Mouse (Mus musculus): ENCODE measurements around the gene Abcd1. TPM values are rescaled to one million over a fixed set of nuclear protein-coding genes. Genes with fewer than 3 reads are reported as not detected.

Abcd1 gene
- total RNA-seq, 1 experiment, result 5.0 TPM

DNA sequence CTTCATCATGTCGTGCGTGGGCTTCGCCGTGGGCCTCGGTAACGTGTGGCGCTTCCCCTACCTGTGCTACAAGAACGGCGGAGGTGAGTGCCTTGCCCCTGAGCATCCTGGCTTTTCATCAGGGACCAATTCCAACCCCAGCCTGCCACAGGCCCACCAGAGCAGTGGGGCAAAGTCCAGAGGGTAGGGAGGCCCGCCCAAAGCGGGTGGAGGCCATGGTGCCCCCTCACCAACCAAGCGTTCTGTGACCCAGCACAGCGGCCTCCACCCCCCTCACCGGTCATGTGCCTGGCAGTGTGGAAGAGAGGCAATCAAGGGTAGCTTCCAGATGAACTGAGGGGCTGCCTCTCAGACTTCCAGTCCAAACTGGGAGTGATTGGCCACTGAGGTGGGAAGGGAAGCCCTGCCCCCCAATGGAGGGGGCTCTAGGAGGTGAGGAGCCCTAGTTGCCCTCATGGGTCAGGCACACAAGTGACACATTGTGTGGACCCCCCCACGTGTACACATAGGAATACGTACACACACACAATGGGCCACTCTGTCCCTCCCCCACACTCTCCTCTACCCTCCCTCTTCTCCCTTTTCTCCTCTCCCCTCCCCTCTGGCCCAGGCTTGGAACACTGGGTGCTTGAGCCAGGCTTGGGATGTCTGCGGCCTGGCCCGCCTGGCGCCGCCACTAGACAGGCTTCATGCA, 42.3 kb upstream of the Abcd1 start:
- no peak for DNase-seq (ENCODE audit: low read depth, low spot score)
- Histone ChIP-seq H3K27ac (ENCODE audit: insufficient read depth, low read depth, low read length, poor library complexity, severe bottlenecking) (no peak overlapping the region), H3K4me1 (ENCODE audit: control insufficient read depth in 2 of 2, insufficient read depth in 2 of 2, low read length in 2 of 2, poor library complexity in 1 of 2) (peaks cover 0 to 8% of the 10 kb centered on the region in 2 experiments; a peak in 1 of 4 replicates), H3K9ac (ENCODE audit: insufficient read depth, low read depth, low read length, poor library complexity, severe bottlenecking) (peak overlapping the region; percentile 79), H3K36me3 (ENCODE audit: control insufficient read depth, insufficient read depth, low read length, poor library complexity, severe bottlenecking) (peaks cover 25% of the 10 kb centered on the region), H3K4me3 (ENCODE audit: insufficient read depth in 1 of 2, low read depth in 1 of 2, low read length in 2 of 2, poor library complexity in 1 of 2, severe bottlenecking in 1 of 2) (peak overlapping the region; percentile 66 to 91), H3K9me3 (ENCODE audit: control insufficient read depth, insufficient read depth, low read depth, low read length) (no peaks in the 10 kb centered on the region)
- in situ Hi-C loops (cut with MboI; ENCODE audit: low sequenced_read_pairs in 2 of 2, unreplicated experiment in 2 of 2), result loop anchor here in 1 of 2 experiments (25.0 kb wide), 1 partner anchor 637 kb away; the partner anchor contains the start of gene Pnma5
- TF ChIP-seq MAFK (IDR thresholded peaks at IDR 0.05; ENCODE audit: insufficient read depth, low read depth, low read length), result no peak
- TF ChIP-seq ZNF384 (IDR thresholded peaks at IDR 0.05; ENCODE audit: low read depth, low read length), result no peak
- no peak for TF ChIP-seq HCFC1 (IDR thresholded peaks at IDR 0.05; ENCODE audit: borderline replicate concordance, insufficient read depth, low read length)
- TF ChIP-seq CHD2 (IDR thresholded peaks at IDR 0.05; ENCODE audit: low read depth, low read length), result no peak
- no peak for TF ChIP-seq ZC3H11A (IDR thresholded peaks at IDR 0.05; ENCODE audit: borderline replicate concordance, low read depth, low read length)

DNA sequence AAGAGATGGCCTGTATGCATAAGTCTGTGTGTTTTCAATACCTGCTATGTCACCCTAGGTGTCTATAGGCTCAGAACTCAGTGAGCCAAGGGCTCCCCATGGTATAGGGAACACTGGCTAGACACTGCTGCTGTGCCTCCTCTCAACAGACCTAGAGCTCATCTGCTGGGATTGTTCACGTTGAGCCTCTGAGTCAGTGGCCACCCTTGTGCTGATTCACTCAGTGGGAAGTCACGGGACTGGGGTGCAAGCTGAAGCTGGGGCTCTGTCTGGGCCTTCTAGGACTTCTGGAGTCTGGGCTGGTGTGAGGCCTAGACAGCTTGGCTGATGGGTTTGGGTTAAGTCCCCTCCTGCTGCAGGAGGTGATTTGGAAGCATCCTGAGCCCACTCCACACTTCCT, 41.2 kb upstream of the Abcd1 start:
- Histone ChIP-seq H3K27ac (ENCODE audit: insufficient read depth, low read depth, low read length, poor library complexity, severe bottlenecking) (no peak overlapping the region), H3K9me3 (ENCODE audit: control insufficient read depth, insufficient read depth, low read depth, low read length) (no peaks in the 10 kb centered on the region), H3K4me1 (ENCODE audit: control insufficient read depth in 2 of 2, insufficient read depth in 2 of 2, low read length in 2 of 2, poor library complexity in 1 of 2) (peaks cover 0 to 3% of the 10 kb centered on the region in 2 experiments; a peak in 1 of 4 replicates), H3K9ac (ENCODE audit: insufficient read depth, low read depth, low read length, poor library complexity, severe bottlenecking) (no peak overlapping the region), H3K4me3 (ENCODE audit: insufficient read depth in 1 of 2, low read depth in 1 of 2, low read length in 2 of 2, poor library complexity in 1 of 2, severe bottlenecking in 1 of 2) (no peak overlapping the region), H3K36me3 (ENCODE audit: control insufficient read depth, insufficient read depth, low read length, poor library complexity, severe bottlenecking) (peaks cover 34% of the 10 kb centered on the region)
- TF ChIP-seq MAFK (IDR thresholded peaks at IDR 0.05; ENCODE audit: insufficient read depth, low read depth, low read length) (no peak), ZNF384 (IDR thresholded peaks at IDR 0.05; ENCODE audit: low read depth, low read length) (no peak), ZC3H11A (IDR thresholded peaks at IDR 0.05; ENCODE audit: borderline replicate concordance, low read depth, low read length) (no peak), HCFC1 (IDR thresholded peaks at IDR 0.05; ENCODE audit: borderline replicate concordance, insufficient read depth, low read length) (no peak), CHD2 (IDR thresholded peaks at IDR 0.05; ENCODE audit: low read depth, low read length) (no peak)
- in situ Hi-C loops (cut with MboI; ENCODE audit: low sequenced_read_pairs in 2 of 2, unreplicated experiment in 2 of 2), result no loop called here
- DNase-seq (ENCODE audit: low read depth, low spot score), result no peak

DNA sequence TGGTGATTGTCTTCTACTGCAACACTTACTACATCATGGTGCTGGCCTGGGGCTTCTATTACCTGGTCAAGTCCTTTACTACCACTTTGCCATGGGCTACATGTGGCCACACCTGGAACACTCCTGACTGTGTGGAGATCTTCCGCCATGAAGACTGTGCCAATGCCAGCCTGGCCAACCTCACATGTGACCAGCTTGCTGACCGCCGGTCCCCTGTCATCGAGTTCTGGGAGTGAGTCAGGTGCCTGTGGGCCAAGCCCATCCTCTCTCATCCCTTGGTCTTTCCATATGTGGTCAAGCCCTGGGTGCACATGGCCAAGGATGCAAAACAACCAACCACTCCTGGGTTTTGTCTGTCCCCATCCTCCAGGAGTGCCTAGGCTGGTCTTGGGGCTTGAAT, 39.7 kb upstream of the Abcd1 start:
- H3K9ac ChIP-seq (ENCODE audit: insufficient read depth, low read depth, low read length, poor library complexity, severe bottlenecking), result no peak overlapping the region
- H3K9me3 ChIP-seq (ENCODE audit: control insufficient read depth, insufficient read depth, low read depth, low read length), result no peaks in the 10 kb centered on the region
- no peak overlapping the region for H3K4me3 ChIP-seq (ENCODE audit: insufficient read depth in 1 of 2, low read depth in 1 of 2, low read length in 2 of 2, poor library complexity in 1 of 2, severe bottlenecking in 1 of 2)
- H3K27ac ChIP-seq (ENCODE audit: insufficient read depth, low read depth, low read length, poor library complexity, severe bottlenecking), result no peak overlapping the region
- no peak for DNase-seq (ENCODE audit: low read depth, low spot score)
- H3K36me3 ChIP-seq (ENCODE audit: control insufficient read depth, insufficient read depth, low read length, poor library complexity, severe bottlenecking), result peaks cover 41% of the 10 kb centered on the region
- peaks cover 0 to 8% of the 10 kb centered on the region in 2 experiments; a peak in 1 of 4 replicates for H3K4me1 ChIP-seq (ENCODE audit: control insufficient read depth in 2 of 2, insufficient read depth in 2 of 2, low read length in 2 of 2, poor library complexity in 1 of 2)
- in situ Hi-C loops (cut with MboI; ENCODE audit: low sequenced_read_pairs in 2 of 2, unreplicated experiment in 2 of 2), result no loop called here
- no peak for TF ChIP-seq CHD2 (IDR thresholded peaks at IDR 0.05; ENCODE audit: low read depth, low read length)
- no peak for TF ChIP-seq HCFC1 (IDR thresholded peaks at IDR 0.05; ENCODE audit: borderline replicate concordance, insufficient read depth, low read length)
- TF ChIP-seq ZNF384 (IDR thresholded peaks at IDR 0.05; ENCODE audit: low read depth, low read length), result no peak
- TF ChIP-seq MAFK (IDR thresholded peaks at IDR 0.05; ENCODE audit: insufficient read depth, low read depth, low read length), result no peak
- TF ChIP-seq ZC3H11A (IDR thresholded peaks at IDR 0.05; ENCODE audit: borderline replicate concordance, low read depth, low read length), result no peak

DNA sequence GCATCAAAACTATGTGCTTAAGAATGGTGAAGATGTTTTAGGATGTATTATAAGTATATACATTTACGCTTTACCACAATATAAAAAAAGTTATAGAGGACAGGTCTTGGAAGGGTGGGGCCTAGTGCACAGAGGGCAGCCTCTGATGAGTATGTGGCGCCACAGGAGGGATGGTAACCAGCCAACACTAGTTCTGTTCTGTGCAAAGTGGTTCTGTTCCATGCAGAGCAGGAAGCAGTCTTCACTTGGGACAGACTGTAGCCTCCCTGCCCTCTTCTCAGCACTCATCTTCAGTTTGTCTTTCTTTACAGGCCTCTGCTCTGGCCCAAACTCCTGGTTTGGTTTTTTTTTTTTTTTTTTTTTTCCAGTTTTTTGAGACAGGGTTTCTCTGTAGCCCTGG, 32.2 kb upstream of the Abcd1 start:
- no peak overlapping the region for H3K9ac ChIP-seq (ENCODE audit: insufficient read depth, low read depth, low read length, poor library complexity, severe bottlenecking)
- peaks cover 46% of the 10 kb centered on the region for H3K36me3 ChIP-seq (ENCODE audit: control insufficient read depth, insufficient read depth, low read length, poor library complexity, severe bottlenecking)
- in situ Hi-C loops (cut with MboI; ENCODE audit: low sequenced_read_pairs in 2 of 2, unreplicated experiment in 2 of 2), result no loop called here

More for the DNA sequence above, 32.2 kb upstream of the Abcd1 start:
- Histone ChIP-seq H3K27ac (ENCODE audit: insufficient read depth, low read depth, low read length, poor library complexity, severe bottlenecking) (0 out of 2 replicates have a peak overlapping the region, but pooled peaks have one; percentile 22), H3K4me1 (ENCODE audit: control insufficient read depth in 2 of 2, insufficient read depth in 2 of 2, low read length in 2 of 2, poor library complexity in 1 of 2) (peaks cover 2 to 18% of the 10 kb centered on the region in 2 experiments; a peak in 2 of 4 replicates), H3K4me3 (ENCODE audit: insufficient read depth in 1 of 2, low read depth in 1 of 2, low read length in 2 of 2, poor library complexity in 1 of 2, severe bottlenecking in 1 of 2) (no peak overlapping the region), H3K9me3 (ENCODE audit: control insufficient read depth, insufficient read depth, low read depth, low read length) (no peaks in the 10 kb centered on the region)
- TF ChIP-seq ZC3H11A (IDR thresholded peaks at IDR 0.05; ENCODE audit: borderline replicate concordance, low read depth, low read length) (no peak), MAFK (IDR thresholded peaks at IDR 0.05; ENCODE audit: insufficient read depth, low read depth, low read length) (no peak), CHD2 (IDR thresholded peaks at IDR 0.05; ENCODE audit: low read depth, low read length) (no peak), ZNF384 (IDR thresholded peaks at IDR 0.05; ENCODE audit: low read depth, low read length) (no peak), HCFC1 (IDR thresholded peaks at IDR 0.05; ENCODE audit: borderline replicate concordance, insufficient read depth, low read length) (no peak)
- no peak for DNase-seq (ENCODE audit: low read depth, low spot score)

All from ES-E14 (cell line).